Mouse (Mus musculus) activated CD4-positive, CD25-positive, alpha-beta regulatory T cell, adult 9 weeks (primary cell): Measurements from ENCODE around the gene Acvr2b. TPM values are rescaled to one million over a fixed set of nuclear protein-coding genes. Genes with fewer than 3 reads are reported as not detected.

ENCODE experiments used
- polyA plus RNA-seq: library from polyadenylated mRNA; unstranded; fragments of 100-300 nt; shearing (Covaris generic); gene quantifications from one replicate; pipeline ENCODE4 v1.2.1, GENCODE M21; 2017

Acvr2b gene
- polyA plus RNA-seq, result not detected

GRCm38 (mm10) chr9:119401801-119402214 lies at the start of gene Acvr2b:
TSS of gene Acvr2b (plus strand) at chr9:119402118.

GRCm38 (mm10) chr9:119357331-119358057 lies 44.4 kb upstream of the Acvr2b start, which contains the start of gene Xylb:
TSS of gene Xylb (plus strand) at chr9:119357381.

GRCm38 (mm10) chr9:119365284-119365683 lies 36.6 kb upstream of the Acvr2b start, which contains the start of gene Slc22a14:
TSS of gene Slc22a14 (minus strand) at chr9:119365553.

GRCm38 (mm10) chr9:119444738-119445429 lies 43.0 kb downstream of the Acvr2b start, which contains the start of gene Exog:
TSS of gene Exog (plus strand) at chr9:119444943.

Other genes with a start within 250 kb of the Acvr2b start
- gene Acaa1b, start 245.0 kb upstream of the Acvr2b start, polyA plus RNA-seq, result 0.20 TPM
- not detected for gene Gm47289, start 243.0 kb upstream of the Acvr2b start, polyA plus RNA-seq
- gene Slc22a13, start 193.0 kb upstream of the Acvr2b start, polyA plus RNA-seq, result not detected
- gene Oxsr1, start 79.7 kb upstream of the Acvr2b start, polyA plus RNA-seq, result 8.2 TPM
- gene Acaa1a, start 62.4 kb upstream of the Acvr2b start, polyA plus RNA-seq, result 64.4 TPM
- gene Myd88, start 60.7 kb upstream of the Acvr2b start, polyA plus RNA-seq, result 106 TPM
- 0.87 TPM for gene Xylb, start 44.7 kb upstream of the Acvr2b start, polyA plus RNA-seq
- gene Slc22a14, start 36.6 kb upstream of the Acvr2b start, polyA plus RNA-seq, result not detected
- gene Exog, start 42.8 kb downstream of the Acvr2b start, polyA plus RNA-seq, result 19.6 TPM
- gene Scn5a, start 176.9 kb downstream of the Acvr2b start, polyA plus RNA-seq, result 0.05 TPM